Comparison of ENCODE assay signal across 25 mouse cellular contexts in genomic region chr9:106232956-106233355, GRCm38 (mm10). TPM values are rescaled to one million over a fixed set of nuclear protein-coding genes. Genes with fewer than 3 reads are reported as not detected.
DNase-seq lines count a peak whose midpoint lies in the region; ATAC-seq and TF ChIP-seq lines count a peak whose summit lies in the region.
"Had no signal": no experiment of that assay in that cellular context is flagged by ENCODE, and none has a peak within 500 bp of the region (broad histone marks: within the 10 kb centered on the region; RNA-seq: fewer than 3 reads in every experiment).

No protein-coding gene starts in this region.

- 28% methylated on average over 3 of the region's 3 CpGs for WGBS in liver, adult 2 months
- 84% methylated on average over 3 of the region's 3 CpGs for WGBS in liver, embryonic 11.5 days
- 90% methylated on average over 3 of the region's 3 CpGs for WGBS in limb, embryonic 15.5 days

- no peak overlapping the region for H3K9ac ChIP-seq in liver, adult 2 months (ENCODE audit: low read depth, low read length)
- no peak overlapping the region for H3K9ac ChIP-seq in liver, embryonic 11.5 days (ENCODE audit: low read depth, low read length)
- H3K9ac ChIP-seq in limb, embryonic 15.5 days = no peak overlapping the region
- H3K9ac ChIP-seq: embryonic facial prominence, embryonic 13.5 days; embryonic facial prominence, embryonic 15.5 days; forebrain, embryonic 12.5 days had no signal

- TF ChIP-seq POLR2A in liver, adult 2 months (IDR thresholded peaks at IDR 0.05; ENCODE audit: extremely low read depth, insufficient read depth, low read length) = no peak

- peaks cover 36% of the 10 kb centered on the region for H3K36me3 ChIP-seq in liver, adult 2 months (ENCODE audit: control insufficient read depth, insufficient read depth, low read length)
- H3K36me3 ChIP-seq in liver, embryonic 11.5 days (ENCODE audit: control insufficient read depth, insufficient read depth, low read length) = peaks cover 19% of the 10 kb centered on the region; the same call in 1 of the 2 replicates
- peaks cover 55% of the 10 kb centered on the region for H3K36me3 ChIP-seq in limb, embryonic 15.5 days

- H3K9me3 ChIP-seq in liver, embryonic 11.5 days (ENCODE audit: control insufficient read depth, low read length) = no peaks in the 10 kb centered on the region
- H3K9me3 ChIP-seq in limb, embryonic 15.5 days = no peaks in the 10 kb centered on the region
- H3K9me3 ChIP-seq: embryonic facial prominence, embryonic 13.5 days; embryonic facial prominence, embryonic 15.5 days; forebrain, embryonic 10.5 days; forebrain, embryonic 12.5 days had no signal

- 0 out of 2 replicates have a peak, but pooled peaks cover 3% of the 10 kb centered on the region for H3K4me1 ChIP-seq in liver, adult 2 months (ENCODE audit: control insufficient read depth, insufficient read depth, low read length)
- H3K4me1 ChIP-seq in liver, embryonic 11.5 days (replicated peaks; ENCODE audit: control insufficient read depth, insufficient read depth, low read length) = peaks cover 6% of the 10 kb centered on the region; the same call in 1 of the 2 replicates
- no peaks in the 10 kb centered on the region for H3K4me1 ChIP-seq in limb, embryonic 15.5 days
- H3K4me1 ChIP-seq: embryonic facial prominence, embryonic 13.5 days; forebrain, embryonic 12.5 days had no signal

- TF ChIP-seq CTCF in layer of hippocampus, adult 2 months (conservative IDR thresholded peaks at IDR 0.05) = no peak
- no peak for TF ChIP-seq CTCF in liver, adult 2 months (IDR thresholded peaks at IDR 0.05; ENCODE audit: low read depth, low read length)

- H3K79me2 ChIP-seq in liver, adult 2 months (ENCODE audit: control insufficient read depth, insufficient read depth, low read length) = no peaks in the 10 kb centered on the region

- peak; percentile 57 for DNase-seq in adrenal gland, postnatal 10 days
- no peak for DNase-seq in adrenal gland, postnatal 25 days
- DNase-seq in layer of hippocampus, adult 2 months (ENCODE audit: low spot score in 2 of 2) = no peak
- no peak for DNase-seq in layer of hippocampus, adult 9-10 months (ENCODE audit: low spot score)
- peak; percentile 59 for DNase-seq in liver, adult 2 months (ENCODE audit: extremely low read depth, low read depth, low spot score)
- no peak for DNase-seq in liver, embryonic 11.5 days (ENCODE audit: low spot score)
- DNase-seq in heart, adult 18-20 months = no peak
- DNase-seq: cerebellum, adult 11 months; cerebellum, adult 18-20 months; cerebellum, adult 8-10 months; cerebellum, adult 9-11 months; cerebellum, postnatal 14 days; cerebellum, postnatal 36 days; embryo, embryonic 11 days had no signal

- no peak overlapping the region for H3K4me2 ChIP-seq in liver, embryonic 11.5 days
- no peak overlapping the region for H3K4me2 ChIP-seq in limb, embryonic 15.5 days
- H3K4me2 ChIP-seq: embryonic facial prominence, embryonic 13.5 days; embryonic facial prominence, embryonic 15.5 days; forebrain, embryonic 12.5 days had no signal

- ATAC-seq in liver, embryonic 11.5 days (replicated peaks; ENCODE audit: low FRiP score) = no peak
- ATAC-seq in limb, embryonic 15.5 days (ENCODE audit: insufficient number of reproducible peaks, low FRiP score, low TSS enrichment, low read depth) = peak; percentile 22; the same call in 1 of the 2 replicates
- ATAC-seq: forebrain, embryonic 14.5 days; forebrain, embryonic 16.5 days had no signal

- no peaks in the 10 kb centered on the region for H3K27me3 ChIP-seq in liver, adult 2 months (ENCODE audit: control insufficient read depth, insufficient read depth, low read length)
- H3K27me3 ChIP-seq in liver, embryonic 11.5 days (replicated peaks; ENCODE audit: control insufficient read depth, insufficient read depth, low read length) = no peaks in the 10 kb centered on the region
- no peaks in the 10 kb centered on the region for H3K27me3 ChIP-seq in limb, embryonic 15.5 days
- H3K27me3 ChIP-seq: embryonic facial prominence, embryonic 13.5 days; embryonic facial prominence, embryonic 15.5 days; forebrain, embryonic 12.5 days had no signal

- H3K4me3 ChIP-seq in layer of hippocampus, adult 2 months = no peak overlapping the region
- H3K4me3 ChIP-seq in liver, adult 2 months (ENCODE audit: insufficient read depth, low read depth, low read length) = no peak overlapping the region
- H3K4me3 ChIP-seq in liver, embryonic 11.5 days (ENCODE audit: low read depth, low read length) = no peak overlapping the region
- H3K4me3 ChIP-seq in limb, embryonic 15.5 days = no peak overlapping the region
- H3K4me3 ChIP-seq: embryonic facial prominence, embryonic 13.5 days; embryonic facial prominence, embryonic 15.5 days; erythroblast, embryonic 14.5 days; forebrain, embryonic 10.5 days; forebrain, embryonic 12.5 days had no signal

- peak overlapping the region; percentile 10; the same call in 1 of the 2 replicates for H3K27ac ChIP-seq in layer of hippocampus, adult 2 months
- H3K27ac ChIP-seq in liver, adult 2 months (replicated peaks; ENCODE audit: insufficient read depth, low read depth, low read length) = no peak overlapping the region; the same call in 1 of the 2 replicates
- no peak overlapping the region for H3K27ac ChIP-seq in liver, embryonic 11.5 days (ENCODE audit: low read depth, low read length)
- no peak overlapping the region for H3K27ac ChIP-seq in limb, embryonic 15.5 days
- H3K27ac ChIP-seq: embryonic facial prominence, embryonic 13.5 days; embryonic facial prominence, embryonic 15.5 days; forebrain, embryonic 10.5 days; forebrain, embryonic 12.5 days had no signal

RNA-seq across cellular contexts. Expression of gene Tlr9, which starts 10.6 kb away (rescaled TPM):
- 1 to 10 TPM; 1.2 to 1.5 TPM for total RNA-seq in adrenal gland, postnatal 10 days (2021)
- total RNA-seq in adrenal gland, postnatal 25 days (2021) = 0.67 and 0.85 TPM in 2 replicates
- total RNA-seq in layer of hippocampus, adult 2 months (2021) = 1 to 10 TPM; 1.4 to 1.5 TPM
- 0.18 and 0.27 TPM in 2 replicates for total RNA-seq in liver, adult 2 months (2014; rRNA removed)
- polyA plus RNA-seq in liver, adult 2 months (2012; rRNA removed) = 0.37 and 0.61 TPM in 2 replicates
- polyA plus RNA-seq in liver, embryonic 11.5 days (2014; fragmentation: Nextera tagmentation; extraction: Ambion mirVana) = not detected in 2 replicates
- polyA plus RNA-seq in limb, embryonic 15.5 days (2015; fragmentation: Nextera tagmentation; extraction: Ambion mirVana) = 0.07 and 0.12 TPM in 2 replicates
- 1 to 10 TPM in 1 of 2 experiments, under 1 TPM in 1; 0.45 to 1.3 TPM for total RNA-seq in heart, adult 18-20 months (2021)
- total RNA-seq: MEL had no signal
- polyA plus RNA-seq: C2C12; embryonic facial prominence, embryonic 11.5 days; embryonic facial prominence, embryonic 13.5 days; forebrain, embryonic 10.5 days; forebrain, embryonic 12.5 days; forebrain, embryonic 14.5 days; forebrain, embryonic 16.5 days had no signal

RNA-seq across cellular contexts. Expression of gene Alas1, which starts 15.5 kb away (rescaled TPM):
- total RNA-seq in adrenal gland, postnatal 10 days (2021) = 1,000 to 10,000 TPM in 1 of 2 experiments, 100 to 1,000 TPM in 1; 940 to 1,609 TPM
- 769 and 1,285 TPM in 2 replicates for total RNA-seq in adrenal gland, postnatal 25 days (2021)
- 100 to 1,000 TPM; 149 to 154 TPM for total RNA-seq in layer of hippocampus, adult 2 months (2021)
- total RNA-seq in liver, adult 2 months (2014; rRNA removed) = 270 and 285 TPM in 2 replicates
- polyA plus RNA-seq in liver, adult 2 months (2012; rRNA removed) = 530 and 649 TPM in 2 replicates
- 57.4 and 67.9 TPM in 2 replicates for polyA plus RNA-seq in liver, embryonic 11.5 days (2014; fragmentation: Nextera tagmentation; extraction: Ambion mirVana)
- polyA plus RNA-seq in limb, embryonic 15.5 days (2015; fragmentation: Nextera tagmentation; extraction: Ambion mirVana) = 100 and 110 TPM in 2 replicates
- 100 to 1,000 TPM; 345 to 482 TPM for total RNA-seq in heart, adult 18-20 months (2021)

RNA-seq across cellular contexts. Expression of gene Twf2, which starts 30.0 kb away (rescaled TPM):
- total RNA-seq in adrenal gland, postnatal 10 days (2021) = 10 to 100 TPM; 38.5 to 58.6 TPM
- 111 and 128 TPM in 2 replicates for total RNA-seq in adrenal gland, postnatal 25 days (2021)
- 10 to 100 TPM; 52.4 to 58.9 TPM for total RNA-seq in layer of hippocampus, adult 2 months (2021)
- 4.9 and 6.2 TPM in 2 replicates for total RNA-seq in liver, adult 2 months (2014; rRNA removed)
- polyA plus RNA-seq in liver, adult 2 months (2012; rRNA removed) = 4.5 and 4.7 TPM in 2 replicates
- polyA plus RNA-seq in liver, embryonic 11.5 days (2014; fragmentation: Nextera tagmentation; extraction: Ambion mirVana) = 58.4 and 61.1 TPM in 2 replicates
- polyA plus RNA-seq in limb, embryonic 15.5 days (2015; fragmentation: Nextera tagmentation; extraction: Ambion mirVana) = 60.0 and 68.5 TPM in 2 replicates
- 100 to 1,000 TPM; 229 to 242 TPM for total RNA-seq in heart, adult 18-20 months (2021)

RNA-seq across cellular contexts. Expression of gene Ppm1m, which starts 33.4 kb away (rescaled TPM):
- total RNA-seq in adrenal gland, postnatal 10 days (2021) = 100 to 1,000 TPM; 119 to 129 TPM
- 119 and 156 TPM in 2 replicates for total RNA-seq in adrenal gland, postnatal 25 days (2021)
- 10 to 100 TPM; 19.4 to 21.8 TPM for total RNA-seq in layer of hippocampus, adult 2 months (2021)
- total RNA-seq in liver, adult 2 months (2014; rRNA removed) = 12.4 and 13.7 TPM in 2 replicates
- polyA plus RNA-seq in liver, adult 2 months (2012; rRNA removed) = 17.3 and 22.7 TPM in 2 replicates
- polyA plus RNA-seq in liver, embryonic 11.5 days (2014; fragmentation: Nextera tagmentation; extraction: Ambion mirVana) = 25.3 and 26.9 TPM in 2 replicates
- polyA plus RNA-seq in limb, embryonic 15.5 days (2015; fragmentation: Nextera tagmentation; extraction: Ambion mirVana) = 48.6 and 52.2 TPM in 2 replicates
- total RNA-seq in heart, adult 18-20 months (2021) = 10 to 100 TPM; 11.8 to 15.0 TPM

RNA-seq across cellular contexts. Expression of gene Poc1a, which starts 47.9 kb away (rescaled TPM):
- 1 to 10 TPM; 7.3 to 8.8 TPM for total RNA-seq in adrenal gland, postnatal 10 days (2021)
- total RNA-seq in adrenal gland, postnatal 25 days (2021) = 4.4 and 6.3 TPM in 2 replicates
- total RNA-seq in layer of hippocampus, adult 2 months (2021) = 10 to 100 TPM in 1 of 2 experiments, 1 to 10 TPM in 1; 8.6 to 14.5 TPM
- 1.8 and 3.2 TPM in 2 replicates for total RNA-seq in liver, adult 2 months (2014; rRNA removed)
- polyA plus RNA-seq in liver, adult 2 months (2012; rRNA removed) = 3.1 and 3.9 TPM in 2 replicates
- 36.6 and 39.0 TPM in 2 replicates for polyA plus RNA-seq in liver, embryonic 11.5 days (2014; fragmentation: Nextera tagmentation; extraction: Ambion mirVana)
- polyA plus RNA-seq in limb, embryonic 15.5 days (2015; fragmentation: Nextera tagmentation; extraction: Ambion mirVana) = 19.1 and 21.3 TPM in 2 replicates
- 1 to 10 TPM; 4.0 to 4.2 TPM for total RNA-seq in heart, adult 18-20 months (2021)

Comparison
In these comparisons a context has a peak if more than half of its experiments do, and no peak if none do; other contexts are left out.
1. DNase-seq: peak in adrenal gland, postnatal 10 days (single experiment) and liver, adult 2 months (single experiment); none in adrenal gland, postnatal 25 days (single experiment), layer of hippocampus, adult 2 months (0 of 2), layer of hippocampus, adult 9-10 months (single experiment), liver, embryonic 11.5 days (single experiment) and heart, adult 18-20 months (0 of 2).